Mouse (Mus musculus): ENCODE results near the gene Eif2b2.

Gene Eif2b2

GRCm38 (mm10) chr12:85219236-85219904, at the start of gene Eif2b2:
Eif2b2 (plus strand) TSS chr12:85219481.
- DNase-seq (ENCODE audit: low read depth in 2 of 2, low spot score in 2 of 2): peak; percentile 84 to 88

GRCm38 (mm10) chr12:85169877-85170276, 49.4 kb upstream of the Eif2b2 start:
- DNase-seq (ENCODE audit: low read depth in 2 of 2, low spot score in 2 of 2): no peak

- DNase-seq (ENCODE audit: low read depth in 2 of 2, low spot score in 2 of 2): no peak
These were observed 48.9 kb upstream of the Eif2b2 start for GRCm38 (mm10) chr12:85170284-85170947.

GRCm38 (mm10) chr12:85170948-85171307, 48.4 kb upstream of the Eif2b2 start:
- no peak for DNase-seq (ENCODE audit: low read depth in 2 of 2, low spot score in 2 of 2)

GRCm38 (mm10) chr12:85174016-85174415, 45.3 kb upstream of the Eif2b2 start:
- no peak for DNase-seq (ENCODE audit: low read depth in 2 of 2, low spot score in 2 of 2)

- no peak for DNase-seq (ENCODE audit: low read depth in 2 of 2, low spot score in 2 of 2)
These were observed 44.1 kb upstream of the Eif2b2 start for GRCm38 (mm10) chr12:85175087-85175675.

GRCm38 (mm10) chr12:85175926-85176845, 43.1 kb upstream of the Eif2b2 start:
- DNase-seq (ENCODE audit: low read depth in 2 of 2, low spot score in 2 of 2): no peak

- DNase-seq (ENCODE audit: low read depth in 2 of 2, low spot score in 2 of 2): peak in 1 of 2 experiments; percentile 14
These were observed 42.3 kb upstream of the Eif2b2 start for GRCm38 (mm10) chr12:85176846-85177523.

- DNase-seq (ENCODE audit: low read depth in 2 of 2, low spot score in 2 of 2): no peak
These were observed 41.5 kb upstream of the Eif2b2 start, which contains the start of gene Pgf for GRCm38 (mm10) chr12:85177740-85178239. Pgf (minus strand) TSS chr12:85177790.

GRCm38 (mm10) chr12:85178294-85178693, 41.0 kb upstream of the Eif2b2 start:
- DNase-seq (ENCODE audit: low read depth in 2 of 2, low spot score in 2 of 2): no peak

GRCm38 (mm10) chr12:85181475-85182344, 37.6 kb upstream of the Eif2b2 start:
- no peak for DNase-seq (ENCODE audit: low read depth in 2 of 2, low spot score in 2 of 2)

GRCm38 (mm10) chr12:85182345-85182643, 37.0 kb upstream of the Eif2b2 start:
- no peak for DNase-seq (ENCODE audit: low read depth in 2 of 2, low spot score in 2 of 2)

GRCm38 (mm10) chr12:85182898-85183297, 36.4 kb upstream of the Eif2b2 start:
- no peak for DNase-seq (ENCODE audit: low read depth in 2 of 2, low spot score in 2 of 2)

GRCm38 (mm10) chr12:85184118-85184517, 35.2 kb upstream of the Eif2b2 start:
- no peak for DNase-seq (ENCODE audit: low read depth in 2 of 2, low spot score in 2 of 2)

GRCm38 (mm10) chr12:85185810-85186209, 33.5 kb upstream of the Eif2b2 start:
- DNase-seq (ENCODE audit: low read depth in 2 of 2, low spot score in 2 of 2): no peak

GRCm38 (mm10) chr12:85186361-85186760, 32.9 kb upstream of the Eif2b2 start:
- no peak for DNase-seq (ENCODE audit: low read depth in 2 of 2, low spot score in 2 of 2)

- no peak for DNase-seq (ENCODE audit: low read depth in 2 of 2, low spot score in 2 of 2)
These were observed 29.0 kb upstream of the Eif2b2 start for GRCm38 (mm10) chr12:85190290-85190689.

- no peak for DNase-seq (ENCODE audit: low read depth in 2 of 2, low spot score in 2 of 2)
These were observed 26.7 kb upstream of the Eif2b2 start for GRCm38 (mm10) chr12:85192461-85193108.

GRCm38 (mm10) chr12:85193146-85193545, 26.1 kb upstream of the Eif2b2 start:
- DNase-seq (ENCODE audit: low read depth in 2 of 2, low spot score in 2 of 2): no peak

Data from CD8-positive naive resting alpha-beta T cell, adult 2 months (primary cell).